ENCODE assay signal across 13 mouse cellular contexts in genomic region chr9:115777097-115777864, GRCm38 (mm10).
DNase-seq lines count a peak whose midpoint lies in the region; ATAC-seq lines count a peak whose summit lies in the region.
"Had no signal": no experiment of that assay in that cellular context is flagged by ENCODE, and none has a peak within 500 bp of the region (broad histone marks: within the 10 kb centered on the region; RNA-seq: fewer than 3 reads in every experiment).

No protein-coding gene starts in this region.

- ATAC-seq in megakaryocyte-erythroid progenitor cell, adult 5-6 weeks (replicated peaks; ENCODE audit: low FRiP score, low TSS enrichment, poor library complexity, severe bottlenecking): 0 out of 2 replicates have a peak, but pooled peaks have one; percentile 22
- ATAC-seq: liver, postnatal 0 days had no signal

- DNase-seq in lung, adult 18-20 months: peak; percentile 5 to 22
- DNase-seq in lung, postnatal 14 days: no peak
- peak; percentile 32 to 40 for DNase-seq in B cell, adult 2 months
- peak; percentile 3 for DNase-seq in T-cell, adult 2 months (ENCODE audit: low spot score)
- no peak for DNase-seq in urinary bladder, postnatal 25 days (ENCODE audit: low spot score)
- no peak for DNase-seq in layer of hippocampus, adult 18-20 months (ENCODE audit: low spot score in 2 of 2)
- DNase-seq: cerebellum, postnatal 36 days; gastrocnemius, adult 2 months; kidney, postnatal 36 days; liver, postnatal 0 days; midbrain, embryonic 14.5 days; right cerebral cortex, postnatal 4 days had no signal

Comparison
In these comparisons a context has a peak if more than half of its experiments do, and no peak if none do; other contexts are left out.
1. DNase-seq: peak in lung, adult 18-20 months (2 of 2), B cell, adult 2 months (2 of 2) and T-cell, adult 2 months (single experiment); none in lung, postnatal 14 days (single experiment), urinary bladder, postnatal 25 days (single experiment) and layer of hippocampus, adult 18-20 months (0 of 2).